Mouse (Mus musculus): ENCODE results near the gene Hipk2. TPM values are rescaled to one million over a fixed set of nuclear protein-coding genes. Genes with fewer than 3 reads are reported as not detected.

Gene Hipk2
- polyA plus RNA-seq, 1 experiment = 33.9 TPM

DNA sequence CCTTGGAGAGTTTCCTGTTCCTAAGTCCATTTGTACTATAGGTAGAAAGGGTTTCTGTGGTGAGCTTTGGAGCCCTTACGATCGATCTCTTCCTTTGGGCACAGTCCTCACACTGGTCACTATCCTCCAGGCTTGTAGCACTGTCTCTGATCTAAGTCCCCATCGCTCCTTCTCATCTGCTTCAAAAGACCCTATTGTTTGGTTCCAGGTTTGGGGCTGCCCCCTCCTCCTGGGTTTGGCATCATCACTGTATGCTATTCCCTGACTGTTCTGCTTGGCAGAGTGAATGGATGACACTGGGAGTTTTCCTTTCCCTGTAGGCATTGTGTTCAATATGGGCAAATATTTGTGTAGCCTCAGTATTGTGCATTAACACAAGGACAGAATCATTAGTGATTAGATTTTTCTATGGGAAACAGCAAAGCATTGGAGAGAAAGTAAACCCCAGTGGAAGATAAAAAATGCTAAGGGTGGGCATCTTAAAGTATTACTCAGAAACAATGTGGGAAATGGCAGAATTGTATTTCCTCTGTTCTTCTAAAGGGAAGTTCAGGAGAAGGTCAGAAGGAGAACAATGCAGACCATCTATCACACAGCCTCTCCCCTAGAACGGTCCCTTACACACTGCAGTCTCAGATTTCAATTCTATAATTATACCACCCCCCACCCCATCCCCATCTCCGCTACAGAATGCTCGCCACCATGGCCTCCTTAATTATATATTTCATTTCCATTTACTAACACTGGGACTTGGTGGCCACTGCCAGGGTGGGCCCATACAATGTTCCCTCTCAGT, 114.9 kb downstream of the Hipk2 start:
- Histone ChIP-seq H3K27me3 (ENCODE audit: control insufficient read depth, insufficient read depth, low read length) (no peaks in the 10 kb centered on the region), H3K27ac (ENCODE audit: control insufficient read depth, insufficient read depth, low read depth, low read length) (no peak overlapping the region), H3K36me3 (ENCODE audit: control insufficient read depth, insufficient read depth, low read length) (no peaks in the 10 kb centered on the region), H3K4me1 (ENCODE audit: control insufficient read depth, insufficient read depth, low read length) (no peaks in the 10 kb centered on the region), H3K4me3 (ENCODE audit: control insufficient read depth, low read depth, low read length) (no peak overlapping the region)
- TF ChIP-seq POLR2A (IDR thresholded peaks at IDR 0.05; ENCODE audit: control insufficient read depth, low read depth, low read length) (no peak), CTCF (IDR thresholded peaks at IDR 0.05; ENCODE audit: control insufficient read depth, insufficient read depth, insufficient replicate concordance, low read depth, low read length) (no peak)

DNA sequence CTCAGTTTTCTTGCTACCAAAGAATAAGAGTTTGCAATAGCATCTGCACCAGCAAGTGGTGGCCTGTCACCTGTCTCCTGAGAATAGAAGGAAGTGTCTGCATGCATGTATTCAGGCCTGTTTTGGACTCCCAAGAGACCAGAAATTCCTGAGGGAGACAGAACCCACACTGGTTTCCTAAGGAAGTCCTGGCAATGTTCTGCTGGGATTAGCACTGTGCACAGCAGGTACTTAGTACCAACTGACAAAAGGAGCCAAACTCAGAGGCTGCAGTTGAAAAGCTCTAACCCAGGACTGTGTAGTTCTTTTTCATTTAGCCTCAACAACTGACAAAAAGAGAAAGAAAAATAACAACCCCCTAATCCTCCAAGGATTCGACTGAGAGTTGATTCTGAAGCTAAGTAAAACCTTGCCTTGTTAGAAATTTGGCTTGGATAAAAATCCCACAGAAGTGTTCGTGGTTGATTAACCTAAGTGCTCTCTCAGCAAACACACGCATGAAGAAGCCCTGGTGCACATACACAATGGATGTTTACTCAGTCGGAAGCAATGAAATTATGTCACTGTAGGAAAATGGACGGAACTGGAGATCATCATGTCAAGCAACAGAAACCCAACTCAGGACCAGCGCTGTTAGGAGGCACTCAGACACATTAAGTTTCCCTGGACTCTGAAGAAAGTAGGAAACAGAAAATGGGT, 115.9 kb downstream of the Hipk2 start:
- no peak overlapping the region for H3K4me3 ChIP-seq (ENCODE audit: control insufficient read depth, low read depth, low read length)
- H3K4me1 ChIP-seq (ENCODE audit: control insufficient read depth, insufficient read depth, low read length) = no peaks in the 10 kb centered on the region
- no peaks in the 10 kb centered on the region for H3K36me3 ChIP-seq (ENCODE audit: control insufficient read depth, insufficient read depth, low read length)
- no peaks in the 10 kb centered on the region for H3K27me3 ChIP-seq (ENCODE audit: control insufficient read depth, insufficient read depth, low read length)
- H3K27ac ChIP-seq (ENCODE audit: control insufficient read depth, insufficient read depth, low read depth, low read length) = no peak overlapping the region
- TF ChIP-seq CTCF (IDR thresholded peaks at IDR 0.05; ENCODE audit: control insufficient read depth, insufficient read depth, insufficient replicate concordance, low read depth, low read length) = no peak
- TF ChIP-seq POLR2A (IDR thresholded peaks at IDR 0.05; ENCODE audit: control insufficient read depth, low read depth, low read length) = no peak

DNA sequence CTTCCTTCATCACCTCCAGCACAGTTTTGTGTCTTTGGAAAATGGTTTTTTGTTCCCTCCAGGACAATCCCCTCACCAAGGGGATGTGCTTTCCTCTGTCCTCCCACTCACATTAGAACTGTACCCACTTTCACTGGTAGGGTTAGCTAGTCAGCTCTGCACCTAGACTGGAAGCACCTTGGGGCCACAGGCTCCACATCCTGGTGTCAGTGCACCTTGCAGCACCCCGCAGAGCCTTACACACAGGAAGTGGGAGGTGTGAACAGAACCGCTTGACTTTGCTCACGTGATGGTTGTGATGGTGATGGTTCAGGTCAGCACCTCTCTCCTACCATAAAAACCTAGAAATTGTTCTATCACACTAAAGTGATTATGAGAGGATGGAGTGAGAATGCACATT, 116.8 kb downstream of the Hipk2 start:
- no peak for TF ChIP-seq POLR2A (IDR thresholded peaks at IDR 0.05; ENCODE audit: control insufficient read depth, low read depth, low read length)
- TF ChIP-seq CTCF (IDR thresholded peaks at IDR 0.05; ENCODE audit: control insufficient read depth, insufficient read depth, insufficient replicate concordance, low read depth, low read length) = no peak
- H3K4me3 ChIP-seq (ENCODE audit: control insufficient read depth, low read depth, low read length) = no peak overlapping the region
- no peaks in the 10 kb centered on the region for H3K36me3 ChIP-seq (ENCODE audit: control insufficient read depth, insufficient read depth, low read length)
- no peaks in the 10 kb centered on the region for H3K27me3 ChIP-seq (ENCODE audit: control insufficient read depth, insufficient read depth, low read length)
- no peak overlapping the region for H3K27ac ChIP-seq (ENCODE audit: control insufficient read depth, insufficient read depth, low read depth, low read length)
- no peaks in the 10 kb centered on the region for H3K4me1 ChIP-seq (ENCODE audit: control insufficient read depth, insufficient read depth, low read length)

GRCm38 (mm10) chr6:38757597-38757996, 118.4 kb downstream of the Hipk2 start:
- Histone ChIP-seq H3K4me3 (ENCODE audit: control insufficient read depth, low read depth, low read length) (no peak overlapping the region), H3K27ac (ENCODE audit: control insufficient read depth, insufficient read depth, low read depth, low read length) (no peak overlapping the region), H3K4me1 (ENCODE audit: control insufficient read depth, insufficient read depth, low read length) (no peaks in the 10 kb centered on the region), H3K27me3 (ENCODE audit: control insufficient read depth, insufficient read depth, low read length) (no peaks in the 10 kb centered on the region), H3K36me3 (ENCODE audit: control insufficient read depth, insufficient read depth, low read length) (no peaks in the 10 kb centered on the region)
- TF ChIP-seq CTCF (IDR thresholded peaks at IDR 0.05; ENCODE audit: control insufficient read depth, insufficient read depth, insufficient replicate concordance, low read depth, low read length) (no peak), POLR2A (IDR thresholded peaks at IDR 0.05; ENCODE audit: control insufficient read depth, low read depth, low read length) (no peak)

- Histone ChIP-seq H3K4me3 (ENCODE audit: control insufficient read depth, low read depth, low read length) (no peak overlapping the region), H3K27ac (ENCODE audit: control insufficient read depth, insufficient read depth, low read depth, low read length) (no peak overlapping the region), H3K27me3 (ENCODE audit: control insufficient read depth, insufficient read depth, low read length) (no peaks in the 10 kb centered on the region), H3K36me3 (ENCODE audit: control insufficient read depth, insufficient read depth, low read length) (no peaks in the 10 kb centered on the region), H3K4me1 (ENCODE audit: control insufficient read depth, insufficient read depth, low read length) (no peaks in the 10 kb centered on the region)
- TF ChIP-seq CTCF (IDR thresholded peaks at IDR 0.05; ENCODE audit: control insufficient read depth, insufficient read depth, insufficient replicate concordance, low read depth, low read length) = no peak
- TF ChIP-seq POLR2A (IDR thresholded peaks at IDR 0.05; ENCODE audit: control insufficient read depth, low read depth, low read length) = no peak
These were observed 119.0 kb downstream of the Hipk2 start for GRCm38 (mm10) chr6:38756968-38757367.

GRCm38 (mm10) chr6:38755961-38756360, 120.0 kb downstream of the Hipk2 start:
- H3K27ac ChIP-seq (ENCODE audit: control insufficient read depth, insufficient read depth, low read depth, low read length) = no peak overlapping the region
- TF ChIP-seq POLR2A (IDR thresholded peaks at IDR 0.05; ENCODE audit: control insufficient read depth, low read depth, low read length) (no peak), CTCF (IDR thresholded peaks at IDR 0.05; ENCODE audit: control insufficient read depth, insufficient read depth, insufficient replicate concordance, low read depth, low read length) (no peak)
- no peak overlapping the region for H3K4me3 ChIP-seq (ENCODE audit: control insufficient read depth, low read depth, low read length)
- H3K36me3 ChIP-seq (ENCODE audit: control insufficient read depth, insufficient read depth, low read length) = no peaks in the 10 kb centered on the region
- no peaks in the 10 kb centered on the region for H3K4me1 ChIP-seq (ENCODE audit: control insufficient read depth, insufficient read depth, low read length)
- H3K27me3 ChIP-seq (ENCODE audit: control insufficient read depth, insufficient read depth, low read length) = no peaks in the 10 kb centered on the region

DNA sequence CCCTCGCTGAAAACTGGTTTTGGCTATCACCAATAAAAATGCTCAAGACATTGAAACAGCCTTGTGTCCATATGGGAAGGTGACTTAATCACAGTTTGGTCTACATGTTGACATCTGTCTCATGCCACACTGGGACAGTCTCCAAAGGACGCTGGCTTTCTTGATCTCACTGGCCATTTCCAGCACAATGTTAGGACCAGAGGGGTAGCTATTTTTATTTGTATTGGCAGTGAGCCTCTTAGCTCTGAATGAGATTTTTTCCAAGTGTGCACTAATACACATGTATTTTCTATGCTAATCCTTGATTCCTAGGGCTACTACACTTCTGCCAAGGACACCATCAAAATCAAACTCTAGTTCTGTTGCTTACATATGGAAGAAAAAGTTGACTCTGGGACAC, 120.8 kb downstream of the Hipk2 start:
- TF ChIP-seq POLR2A (IDR thresholded peaks at IDR 0.05; ENCODE audit: control insufficient read depth, low read depth, low read length) = no peak
- no peak for TF ChIP-seq CTCF (IDR thresholded peaks at IDR 0.05; ENCODE audit: control insufficient read depth, insufficient read depth, insufficient replicate concordance, low read depth, low read length)
- H3K27me3 ChIP-seq (ENCODE audit: control insufficient read depth, insufficient read depth, low read length) = no peaks in the 10 kb centered on the region
- no peak overlapping the region for H3K4me3 ChIP-seq (ENCODE audit: control insufficient read depth, low read depth, low read length)
- H3K36me3 ChIP-seq (ENCODE audit: control insufficient read depth, insufficient read depth, low read length) = no peaks in the 10 kb centered on the region
- H3K27ac ChIP-seq (ENCODE audit: control insufficient read depth, insufficient read depth, low read depth, low read length) = no peak overlapping the region
- H3K4me1 ChIP-seq (ENCODE audit: control insufficient read depth, insufficient read depth, low read length) = no peaks in the 10 kb centered on the region

Measured in testis, adult 2 months (tissue).